Mouse (Mus musculus) kidney, embryonic 15.5 days (tissue): ENCODE results near the gene Kcnma1. TPM values are rescaled to one million over a fixed set of nuclear protein-coding genes. Genes with fewer than 3 reads are reported as not detected.

Source experiments
- ATAC-seq: fragments of 200-750 bp; cut with Nextera tagmentation; replicated peaks from 2 replicates; pipeline ENCODE4 v1.8.0; 2017; ENCODE audit warnings: moderate TSS enrichment; ENCODE audit not compliant: low FRiP score
- H3K27ac ChIP-seq: fragments of 300-500 bp; sonication (generic); 2 replicates; pipeline ENCODE4 v1.5.1; 2015; ENCODE audit warnings: mild to moderate bottlenecking, inconsistent platforms
- H3K27me3 ChIP-seq: fragments of 300-500 bp; sonication (generic); 2 replicates; pipeline ENCODE4 v1.6.1; 2015; ENCODE audit warnings: inconsistent platforms
- H3K36me3 ChIP-seq: fragments of 300-500 bp; sonication (generic); 2 replicates; pipeline ENCODE4 v1.6.1; 2015; ENCODE audit warnings: inconsistent platforms
- H3K4me1 ChIP-seq: fragments of 300-500 bp; sonication (generic); 2 replicates; pipeline ENCODE4 v1.6.1; 2015; ENCODE audit warnings: inconsistent platforms
- H3K4me2 ChIP-seq: fragments of 300-500 bp; sonication (generic); 2 replicates; pipeline ENCODE4 v1.6.1; 2015; ENCODE audit warnings: moderate library complexity, mild to moderate bottlenecking, inconsistent platforms
- H3K4me3 ChIP-seq: fragments of 300-500 bp; sonication (generic); replicated peaks from 2 replicates; pipeline ENCODE4 v1.5.1; 2015; ENCODE audit warnings: mild to moderate bottlenecking, inconsistent platforms
- H3K9ac ChIP-seq: fragments of 300-500 bp; sonication (generic); 2 replicates; pipeline ENCODE4 v1.6.1; 2015; ENCODE audit warnings: mild to moderate bottlenecking, inconsistent platforms
- H3K9me3 ChIP-seq: fragments of 300-500 bp; sonication (generic); replicated peaks from 2 replicates; pipeline ENCODE4 v1.6.1; 2016; ENCODE audit warnings: inconsistent platforms
- WGBS: fragments of 180-500 bp; shearing (Covaris S2); methylation state at CpG from one replicate; pipeline ENCODE4 v1.1.7; 2015; ENCODE audit warnings: mixed read lengths; 5-methylcytosine and 5-hydroxymethylcytosine counted together
- polyA plus RNA-seq: library from polyadenylated mRNA; unstranded; fragments of >200 nt; fragmentation: Nextera tagmentation; extraction: Ambion mirVana; gene quantifications from 2 replicates; pipeline ENCODE4 v1.2.1, GENCODE M21; 2015

Gene Kcnma1
- polyA plus RNA-seq, 1 experiment from 2014 or later, result 2.5 TPM

- ATAC-seq, result no peak
- Histone ChIP-seq H3K36me3 (no peaks in the 10 kb centered on the region), H3K9ac (no peak overlapping the region), H3K27me3 (no peaks in the 10 kb centered on the region), H3K4me1 (peaks cover 7% of the 10 kb centered on the region; the same call in 1 of the 2 replicates), H3K4me2 (no peak overlapping the region), H3K9me3 (no peaks in the 10 kb centered on the region), H3K4me3 (no peak overlapping the region), H3K27ac (no peak overlapping the region)
- 47% methylated on average over 6 of the region's 6 CpGs for WGBS
These were observed 562.6 kb downstream of the Kcnma1 start for GRCm38 (mm10) chr14:23451681-23452080.

GRCm38 (mm10) chr14:23437467-23437866 lies 576.8 kb downstream of the Kcnma1 start:
- H3K36me3 ChIP-seq, result no peaks in the 10 kb centered on the region
- no peak overlapping the region for H3K9ac ChIP-seq
- H3K4me3 ChIP-seq, result no peak overlapping the region
- WGBS, result 61% methylated on average over 3 of the region's 3 CpGs
- H3K27me3 ChIP-seq, result no peaks in the 10 kb centered on the region
- H3K4me1 ChIP-seq, result no peaks in the 10 kb centered on the region
- no peak for ATAC-seq
- H3K9me3 ChIP-seq, result no peaks in the 10 kb centered on the region
- H3K4me2 ChIP-seq, result no peak overlapping the region
- H3K27ac ChIP-seq, result no peak overlapping the region

GRCm38 (mm10) chr14:23435861-23436260 lies 578.4 kb downstream of the Kcnma1 start:
- no peak for ATAC-seq
- Histone ChIP-seq H3K4me1 (no peaks in the 10 kb centered on the region), H3K4me3 (no peak overlapping the region), H3K27ac (no peak overlapping the region), H3K27me3 (no peaks in the 10 kb centered on the region), H3K9ac (no peak overlapping the region), H3K36me3 (no peaks in the 10 kb centered on the region), H3K4me2 (no peak overlapping the region), H3K9me3 (no peaks in the 10 kb centered on the region)
- WGBS, result 74% methylated on average over 8 of the region's 8 CpGs

- 80% methylated on average over 2 of the region's 2 CpGs for WGBS
These were observed 584.3 kb downstream of the Kcnma1 start for GRCm38 (mm10) chr14:23430006-23430405.

GRCm38 (mm10) chr14:23429043-23429442 lies 585.2 kb downstream of the Kcnma1 start:
- Histone ChIP-seq H3K4me1 (peaks cover 20% of the 10 kb centered on the region), H3K9ac (no peak overlapping the region), H3K4me3 (no peak overlapping the region), H3K27me3 (no peaks in the 10 kb centered on the region), H3K27ac (no peak overlapping the region), H3K36me3 (no peaks in the 10 kb centered on the region), H3K4me2 (no peak overlapping the region), H3K9me3 (no peaks in the 10 kb centered on the region)
- 25% methylated on average over 4 of the region's 4 CpGs for WGBS
- no peak for ATAC-seq

More at GRCm38 (mm10) chr14:23430006-23430405, 584.3 kb downstream of the Kcnma1 start:
- H3K27ac ChIP-seq, result no peak overlapping the region
- no peak overlapping the region for H3K9ac ChIP-seq
- ATAC-seq, result no peak
- no peaks in the 10 kb centered on the region for H3K9me3 ChIP-seq
- no peak overlapping the region for H3K4me3 ChIP-seq
- H3K4me2 ChIP-seq, result no peak overlapping the region
- no peaks in the 10 kb centered on the region for H3K36me3 ChIP-seq
- no peaks in the 10 kb centered on the region for H3K27me3 ChIP-seq
- peaks cover 20% of the 10 kb centered on the region for H3K4me1 ChIP-seq

- no peak overlapping the region for H3K4me2 ChIP-seq
- H3K27ac ChIP-seq, result no peak overlapping the region
- no peak for ATAC-seq
- peaks cover 16% of the 10 kb centered on the region for H3K4me1 ChIP-seq
- WGBS, result 61% methylated on average over 12 of the region's 12 CpGs
- no peaks in the 10 kb centered on the region for H3K36me3 ChIP-seq
- H3K9me3 ChIP-seq, result no peaks in the 10 kb centered on the region
- no peak overlapping the region for H3K4me3 ChIP-seq
- no peaks in the 10 kb centered on the region for H3K27me3 ChIP-seq
- no peak overlapping the region for H3K9ac ChIP-seq
These were observed 591.7 kb downstream of the Kcnma1 start for GRCm38 (mm10) chr14:23422481-23423040.

- no peak overlapping the region for H3K27ac ChIP-seq
- 86% methylated on average over 3 of the region's 3 CpGs for WGBS
- no peak for ATAC-seq
These were observed 595.3 kb downstream of the Kcnma1 start for GRCm38 (mm10) chr14:23418955-23419354.

GRCm38 (mm10) chr14:23407051-23407450 lies 607.2 kb downstream of the Kcnma1 start:
- Histone ChIP-seq H3K9ac (no peak overlapping the region), H3K27ac (no peak overlapping the region), H3K4me1 (no peaks in the 10 kb centered on the region), H3K27me3 (no peaks in the 10 kb centered on the region), H3K9me3 (no peaks in the 10 kb centered on the region), H3K36me3 (no peaks in the 10 kb centered on the region), H3K4me3 (no peak overlapping the region), H3K4me2 (no peak overlapping the region)
- WGBS, result 96% methylated on average over 2 of the region's 2 CpGs
- ATAC-seq, result no peak

More at GRCm38 (mm10) chr14:23418955-23419354, 595.3 kb downstream of the Kcnma1 start:
- Histone ChIP-seq H3K9me3 (no peaks in the 10 kb centered on the region), H3K9ac (no peak overlapping the region), H3K4me1 (no peaks in the 10 kb centered on the region), H3K27me3 (no peaks in the 10 kb centered on the region), H3K36me3 (no peaks in the 10 kb centered on the region), H3K4me3 (no peak overlapping the region), H3K4me2 (no peak overlapping the region)

GRCm38 (mm10) chr14:23400777-23401469 lies 613.4 kb downstream of the Kcnma1 start:
- H3K4me3 ChIP-seq, result no peak overlapping the region
- no peak overlapping the region for H3K4me2 ChIP-seq
- WGBS, result 14% methylated on average over 6 of the region's 6 CpGs
- H3K9me3 ChIP-seq, result no peaks in the 10 kb centered on the region
- peak; percentile 71; the same call in 1 of the 2 replicates for ATAC-seq
- no peaks in the 10 kb centered on the region for H3K27me3 ChIP-seq
- peaks cover 8% of the 10 kb centered on the region; the same call in 1 of the 2 replicates for H3K4me1 ChIP-seq
- no peak overlapping the region for H3K9ac ChIP-seq
- peak overlapping the region; percentile 78 for H3K27ac ChIP-seq
- no peaks in the 10 kb centered on the region for H3K36me3 ChIP-seq

GRCm38 (mm10) chr14:23397642-23398041 lies 616.6 kb downstream of the Kcnma1 start:
- Histone ChIP-seq H3K4me3 (no peak overlapping the region), H3K27ac (no peak overlapping the region), H3K9ac (no peak overlapping the region), H3K4me2 (no peak overlapping the region), H3K27me3 (no peaks in the 10 kb centered on the region), H3K36me3 (no peaks in the 10 kb centered on the region), H3K4me1 (peaks cover 8% of the 10 kb centered on the region; the same call in 1 of the 2 replicates), H3K9me3 (no peaks in the 10 kb centered on the region)
- ATAC-seq, result no peak
- 70% methylated on average over 1 of the region's 1 CpGs for WGBS

- Histone ChIP-seq H3K27me3 (no peaks in the 10 kb centered on the region; the same call in 1 of the 2 replicates), H3K4me2 (no peak overlapping the region), H3K4me1 (peaks cover 22% of the 10 kb centered on the region), H3K27ac (no peak overlapping the region), H3K9ac (no peak overlapping the region), H3K9me3 (no peaks in the 10 kb centered on the region), H3K4me3 (no peak overlapping the region), H3K36me3 (no peaks in the 10 kb centered on the region)
- WGBS, result 58% methylated on average over 3 of the region's 3 CpGs
- ATAC-seq, result no peak
These were observed 622.7 kb downstream of the Kcnma1 start for GRCm38 (mm10) chr14:23391566-23391965.

GRCm38 (mm10) chr14:23390768-23391167 lies 623.5 kb downstream of the Kcnma1 start:
- Histone ChIP-seq H3K9me3 (no peaks in the 10 kb centered on the region), H3K4me2 (no peak overlapping the region), H3K27me3 (no peaks in the 10 kb centered on the region; the same call in 1 of the 2 replicates), H3K4me3 (no peak overlapping the region), H3K4me1 (peaks cover 22% of the 10 kb centered on the region), H3K36me3 (no peaks in the 10 kb centered on the region), H3K9ac (no peak overlapping the region), H3K27ac (no peak overlapping the region)
- 77% methylated on average over 5 of the region's 5 CpGs for WGBS
- ATAC-seq, result no peak
